Mouse (Mus musculus): Measurements from ENCODE around the gene Srsf1.

GRCm38 (mm10) chr11:88031753-88032152 is 15.4 kb upstream of the Srsf1 start:
- TF ChIP-seq CTCF (IDR thresholded peaks at IDR 0.05) = no peak
- TF ChIP-seq EP300 (IDR thresholded peaks at IDR 0.05) = no peak
